Mouse (Mus musculus) fibroblast of lung, adult 2 months (primary cell): ENCODE data around the gene 4930524B15Rik.
"Not testable (repeated sequence)": the region's sequence is repeated elsewhere in the genome, so short reads cannot be mapped to it uniquely, and the experiment has no call there.

Source experiments
- DNase-seq: peaks from one replicate; pipeline ENCODE4 v3.0.0-alpha.2; 2011; ENCODE audit warnings: low read depth

Gene 4930524B15Rik

GRCm38 (mm10) chr11:31965256-31966134, at the start of gene 4930524B15Rik:
Gene 4930524B15Rik (plus strand): TSS chr11:31965592.
- no peak for DNase-seq

- no peak for DNase-seq
Observed at GRCm38 (mm10) chr11:31917769-31918168, 47.6 kb upstream of the 4930524B15Rik start.

GRCm38 (mm10) chr11:31930051-31930450, 35.3 kb upstream of the 4930524B15Rik start:
- DNase-seq = no peak

- DNase-seq = no peak
Observed at GRCm38 (mm10) chr11:31935652-31936051, 29.7 kb upstream of the 4930524B15Rik start.

GRCm38 (mm10) chr11:31936910-31937525, 28.4 kb upstream of the 4930524B15Rik start:
- no peak for DNase-seq

GRCm38 (mm10) chr11:31940898-31941639, 24.3 kb upstream of the 4930524B15Rik start:
- no peak for DNase-seq

GRCm38 (mm10) chr11:31941640-31942638, 23.5 kb upstream of the 4930524B15Rik start:
- no peak for DNase-seq

- no peak for DNase-seq
Observed at GRCm38 (mm10) chr11:31945471-31945870, 19.9 kb upstream of the 4930524B15Rik start.

- DNase-seq = no peak
Observed at GRCm38 (mm10) chr11:31948462-31949330, 16.7 kb upstream of the 4930524B15Rik start.

- DNase-seq = peak; percentile 44
Observed at GRCm38 (mm10) chr11:31949331-31949785, 16.0 kb upstream of the 4930524B15Rik start.

GRCm38 (mm10) chr11:31960071-31960470, 5.3 kb upstream of the 4930524B15Rik start:
- DNase-seq = no peak

- no peak for DNase-seq
Observed at GRCm38 (mm10) chr11:31963993-31964392, 1.4 kb upstream of the 4930524B15Rik start.

- no peak for DNase-seq
Observed at GRCm38 (mm10) chr11:31974132-31974531, 8.7 kb downstream of the 4930524B15Rik start.

- DNase-seq = no peak
Observed at GRCm38 (mm10) chr11:31974826-31975225, 9.4 kb downstream of the 4930524B15Rik start.

- DNase-seq = no peak
Observed at GRCm38 (mm10) chr11:31975678-31976077, 10.3 kb downstream of the 4930524B15Rik start.

GRCm38 (mm10) chr11:31976137-31976536, 10.7 kb downstream of the 4930524B15Rik start:
- DNase-seq = no peak

- DNase-seq = not testable (repeated sequence)
Observed at GRCm38 (mm10) chr11:31980089-31980488, 14.7 kb downstream of the 4930524B15Rik start.

GRCm38 (mm10) chr11:31981830-31982229, 16.4 kb downstream of the 4930524B15Rik start:
- no peak for DNase-seq

- DNase-seq = not testable (repeated sequence)
Observed at GRCm38 (mm10) chr11:31982247-31982943, 17.0 kb downstream of the 4930524B15Rik start.
